Mouse (Mus musculus): ENCODE data around the gene Flvcr1.

- no peak for TF ChIP-seq CTCF (IDR thresholded peaks at IDR 0.05; ENCODE audit: low read depth, low read length)
- TF ChIP-seq POLR2A (IDR thresholded peaks at IDR 0.05; ENCODE audit: borderline replicate concordance, low read depth, low read length), result no peak
These were observed 54.0 kb downstream of the Flvcr1 start for GRCm38 (mm10) chr1:190971708-190972610.
